Mouse (Mus musculus): Measurements from ENCODE around the gene Enpp1.

GRCm38 (mm10) chr10:24696761-24697160 is 15.2 kb downstream of the Enpp1 start:
- TF ChIP-seq EP300 (IDR thresholded peaks at IDR 0.05; ENCODE audit: low read depth): no peak
- no peak for TF ChIP-seq CTCF (IDR thresholded peaks at IDR 0.05; ENCODE audit: low read depth)
